Mouse (Mus musculus): Measurements from ENCODE around the gene Olfr764-ps1. TPM values are rescaled to one million over a fixed set of nuclear protein-coding genes. Genes with fewer than 3 reads are reported as not detected.
"Not testable (repeated sequence)": the region's sequence is repeated elsewhere in the genome, so short reads cannot be mapped to it uniquely, and the experiment has no call there.

Gene Olfr764-ps1
- total RNA-seq (2021): not detected

GRCm38 (mm10) chr10:129039796-129040195, at the start of gene Olfr764-ps1:
Gene Olfr764-ps1 (minus strand): TSS chr10:129039896.
- DNase-seq: no peak

GRCm38 (mm10) chr10:129082810-129083209, 43.1 kb upstream of the Olfr764-ps1 start, which contains the start of gene Olfr767:
Gene Olfr767 (minus strand): TSS chr10:129082910.
- not testable (repeated sequence) for DNase-seq

- no peak for DNase-seq
Observed at GRCm38 (mm10) chr10:129068877-129069276, 29.2 kb upstream of the Olfr764-ps1 start, which contains the start of gene Olfr766-ps1. Gene Olfr766-ps1 (minus strand): TSS chr10:129068977.

- DNase-seq: not testable (repeated sequence)
Observed at GRCm38 (mm10) chr10:129049898-129050297, 10.2 kb upstream of the Olfr764-ps1 start, which contains the start of gene Olfr765. Gene Olfr765 (minus strand): TSS chr10:129049998.

GRCm38 (mm10) chr10:129028343-129028742, 11.4 kb downstream of the Olfr764-ps1 start:
- no peak for DNase-seq

GRCm38 (mm10) chr10:129026018-129026662, 13.6 kb downstream of the Olfr764-ps1 start:
- peak in 1 of 2 experiments; percentile 18 for DNase-seq

- no peak for DNase-seq
Observed at GRCm38 (mm10) chr10:129023319-129023718, 16.4 kb downstream of the Olfr764-ps1 start.

GRCm38 (mm10) chr10:129014477-129014876, 25.2 kb downstream of the Olfr764-ps1 start:
- no peak for DNase-seq

- DNase-seq: not testable (repeated sequence)
Observed at GRCm38 (mm10) chr10:129011511-129011910, 28.2 kb downstream of the Olfr764-ps1 start.

- no peak for DNase-seq
Observed at GRCm38 (mm10) chr10:129010288-129010841, 29.3 kb downstream of the Olfr764-ps1 start, which contains the start of gene Olfr763. Gene Olfr763 (plus strand): TSS chr10:129010791.

- no peak for DNase-seq
Observed at GRCm38 (mm10) chr10:129004032-129004920, 35.4 kb downstream of the Olfr764-ps1 start.

- DNase-seq: no peak
Observed at GRCm38 (mm10) chr10:128996523-128997040, 43.1 kb downstream of the Olfr764-ps1 start.

- no peak for DNase-seq
Observed at GRCm38 (mm10) chr10:128995796-128996195, 43.9 kb downstream of the Olfr764-ps1 start.

GRCm38 (mm10) chr10:128990994-128991393, 48.7 kb downstream of the Olfr764-ps1 start:
- no peak for DNase-seq

GRCm38 (mm10) chr10:128990129-128990850, 49.4 kb downstream of the Olfr764-ps1 start:
- not testable (repeated sequence) for DNase-seq

GRCm38 (mm10) chr10:128989131-128989530, 50.6 kb downstream of the Olfr764-ps1 start, which contains the start of gene Olfr9:
Gene Olfr9 (plus strand): TSS chr10:128989431.
- DNase-seq: not testable (repeated sequence)

Other genes starting within 250 kb of the Olfr764-ps1 start
- gene Mmp19, start 249.0 kb downstream of the Olfr764-ps1 start, total RNA-seq (2021): under 1 TPM; 0.20 to 0.46 TPM
- gene Dnajc14, start 235.8 kb downstream of the Olfr764-ps1 start, total RNA-seq (2021): 10 to 100 TPM; 65.3 to 69.1 TPM
- gene Tmem198b, start 235.5 kb downstream of the Olfr764-ps1 start, total RNA-seq (2021): 10 to 100 TPM in 1 of 2 experiments, 1 to 10 TPM in 1; 8.4 to 10.6 TPM
- 10 to 100 TPM; 38.9 to 39.5 TPM for gene Sarnp, start 222.6 kb downstream of the Olfr764-ps1 start, total RNA-seq (2021)
- 1 to 10 TPM; 8.9 to 9.8 TPM for gene Ormdl2, start 218.3 kb downstream of the Olfr764-ps1 start, total RNA-seq (2021)
- gene Gdf11, start 148.2 kb downstream of the Olfr764-ps1 start, total RNA-seq (2021): 10 to 100 TPM; 20.4 to 22.7 TPM
- 10 to 100 TPM; 77.8 to 79.7 TPM for gene Cd63, start 138.9 kb downstream of the Olfr764-ps1 start, total RNA-seq (2021)
- gene Rdh5, start 117.0 kb downstream of the Olfr764-ps1 start, total RNA-seq (2021): 1 to 10 TPM; 6.4 to 8.9 TPM
- gene Bloc1s1, start 115.9 kb downstream of the Olfr764-ps1 start, total RNA-seq (2021): 10 to 100 TPM; 92.9 to 94.1 TPM
- 10 to 100 TPM; 30.1 to 35.4 TPM for gene Itga7, start 106.1 kb downstream of the Olfr764-ps1 start, total RNA-seq (2021)
- not detected for gene Mettl7b, start 78.9 kb downstream of the Olfr764-ps1 start, total RNA-seq (2021)
- not detected for gene Olfr9, start 50.5 kb downstream of the Olfr764-ps1 start, total RNA-seq (2021)
- gene Olfr763, start 29.1 kb downstream of the Olfr764-ps1 start, total RNA-seq (2021): not detected
- not detected for gene Olfr765, start 10.1 kb upstream of the Olfr764-ps1 start, total RNA-seq (2021)
- not detected for gene Olfr766-ps1, start 29.1 kb upstream of the Olfr764-ps1 start, total RNA-seq (2021)
- gene Olfr767, start 43.0 kb upstream of the Olfr764-ps1 start, total RNA-seq (2021): under 1 TPM in 1 of 2 experiments, not detected in 1; 0.08 TPM
- gene Olfr768, start 59.5 kb upstream of the Olfr764-ps1 start, total RNA-seq (2021): not detected
- not detected for gene Olfr769, start 78.0 kb upstream of the Olfr764-ps1 start, total RNA-seq (2021)
- gene Olfr770, start 99.1 kb upstream of the Olfr764-ps1 start, total RNA-seq (2021): not detected
- not detected for gene Olfr771, start 124.9 kb upstream of the Olfr764-ps1 start, total RNA-seq (2021)
- gene Olfr772, start 138.0 kb upstream of the Olfr764-ps1 start, total RNA-seq (2021): not detected
- not detected for gene Olfr773, start 147.5 kb upstream of the Olfr764-ps1 start, total RNA-seq (2021)
- gene Olfr774, start 196.3 kb upstream of the Olfr764-ps1 start, total RNA-seq (2021): not detected
- not detected for gene Olfr775, start 208.5 kb upstream of the Olfr764-ps1 start, total RNA-seq (2021)
- not detected for gene Olfr776, start 219.2 kb upstream of the Olfr764-ps1 start, total RNA-seq (2021)
- gene Olfr777, start 231.6 kb upstream of the Olfr764-ps1 start, total RNA-seq (2021): not detected

Measured in layer of hippocampus, postnatal 36 days (tissue).